Mouse (Mus musculus): ENCODE results near the gene Lfng. TPM values are rescaled to one million over a fixed set of nuclear protein-coding genes. Genes with fewer than 3 reads are reported as not detected.
A peak's percentile ranks its signal among the peaks of the same experiment; 100 is the strongest.

The Lfng gene
- polyA plus RNA-seq, 1 experiment from 2014 or later, result 28.8 TPM

DNA sequence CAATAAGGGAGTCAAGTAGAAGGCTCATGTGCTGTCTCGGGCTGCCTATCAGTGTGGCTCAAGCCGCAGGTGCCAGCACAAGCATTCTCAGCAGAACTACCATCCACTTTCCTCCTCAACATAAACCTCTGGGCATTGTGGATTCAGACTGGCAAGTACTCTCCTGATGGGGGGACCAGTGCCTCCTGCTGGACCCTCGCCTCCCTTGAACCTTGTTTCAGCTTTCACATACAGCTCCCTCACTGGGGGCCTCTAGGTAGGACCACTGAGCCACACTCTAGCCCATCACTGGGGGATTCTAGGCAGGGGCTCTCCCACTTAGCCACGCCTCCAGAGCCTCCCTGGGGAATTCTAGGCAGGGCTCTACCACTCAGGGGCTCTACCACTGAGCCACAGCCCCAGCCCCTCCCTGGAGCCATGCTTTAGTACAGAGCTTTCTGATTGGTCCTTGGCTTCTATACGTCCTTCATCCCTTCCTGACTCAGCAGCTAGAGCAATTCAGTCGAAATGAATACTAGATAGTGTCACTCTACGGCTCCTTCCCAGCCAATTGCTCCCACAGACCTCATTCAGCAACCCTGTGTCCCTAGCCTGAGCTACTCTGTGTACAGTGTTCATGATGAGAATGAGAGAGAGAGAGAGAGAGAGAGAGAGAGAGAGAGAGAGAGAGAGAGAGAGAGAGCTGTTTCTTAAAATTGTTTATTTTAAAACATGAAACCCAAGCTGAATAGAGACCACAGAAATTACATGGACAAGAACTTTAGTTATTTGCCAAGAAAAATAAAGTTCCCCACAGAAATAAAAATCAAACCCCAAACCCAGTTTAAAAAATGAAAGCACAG lies 13.0 kb downstream of the Lfng start:
- H3K4me3 ChIP-seq, result no peak overlapping the region
- H3K36me3 ChIP-seq (ENCODE audit: poor library complexity, severe bottlenecking), result peaks cover 73% of the 10 kb centered on the region
- H3K4me1 ChIP-seq, result peaks cover 11% of the 10 kb centered on the region
- 54% methylated on average over 7 of the region's 7 CpGs for WGBS
- H3K27ac ChIP-seq, result peak overlapping the region; percentile 44
- peak; percentile 27 for ATAC-seq
- no peak overlapping the region for H3K9ac ChIP-seq
- no peak overlapping the region for H3K4me2 ChIP-seq
- no peaks in the 10 kb centered on the region for H3K9me3 ChIP-seq (replicated peaks)
- no peaks in the 10 kb centered on the region for H3K27me3 ChIP-seq

DNA sequence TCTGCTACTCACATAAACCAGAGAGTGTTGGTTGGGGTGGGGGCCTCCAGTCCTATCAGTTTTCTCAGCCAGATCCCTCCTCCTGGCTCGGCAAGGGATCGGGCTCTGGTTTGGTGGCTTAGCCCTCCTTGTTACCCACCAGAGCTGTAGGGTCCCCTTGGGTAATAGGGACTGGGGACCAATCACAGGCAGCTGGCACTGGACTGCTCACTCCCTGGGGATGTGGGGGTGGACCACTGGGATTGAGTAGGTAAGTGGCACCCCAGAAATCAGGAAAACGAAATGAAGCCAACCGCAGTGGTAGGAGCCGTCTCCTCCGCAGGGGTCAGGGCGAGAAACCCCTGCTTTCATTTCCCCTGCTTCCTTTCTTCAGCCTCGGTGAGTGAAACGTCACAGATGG lies 14.0 kb downstream of the Lfng start:
- H3K27me3 ChIP-seq, result no peaks in the 10 kb centered on the region
- 74% methylated on average over 9 of the region's 9 CpGs for WGBS
- H3K4me3 ChIP-seq, result no peak overlapping the region
- H3K9ac ChIP-seq, result no peak overlapping the region
- H3K36me3 ChIP-seq (ENCODE audit: poor library complexity, severe bottlenecking), result peaks cover 73% of the 10 kb centered on the region
- 0 out of 2 replicates have a peak overlapping the region, but pooled peaks have one; percentile 35 for H3K27ac ChIP-seq
- no peak overlapping the region for H3K4me2 ChIP-seq
- H3K4me1 ChIP-seq, result peaks cover 7% of the 10 kb centered on the region; the same call in 1 of the 2 replicates
- H3K9me3 ChIP-seq (replicated peaks), result no peaks in the 10 kb centered on the region
- ATAC-seq, result no peak

GRCm38 (mm10) chr5:140621517-140621916 lies 14.4 kb downstream of the Lfng start:
- no peak overlapping the region for H3K4me2 ChIP-seq
- 0 out of 2 replicates have a peak overlapping the region, but pooled peaks have one; percentile 27 for H3K9ac ChIP-seq
- H3K9me3 ChIP-seq (replicated peaks), result no peaks in the 10 kb centered on the region
- 72% methylated on average over 10 of the region's 10 CpGs for WGBS
- peaks cover 73% of the 10 kb centered on the region for H3K36me3 ChIP-seq (ENCODE audit: poor library complexity, severe bottlenecking)
- ATAC-seq, result no peak
- no peak overlapping the region for H3K4me3 ChIP-seq
- peak overlapping the region; percentile 49 for H3K27ac ChIP-seq
- no peaks in the 10 kb centered on the region for H3K27me3 ChIP-seq
- H3K4me1 ChIP-seq, result peaks cover 7% of the 10 kb centered on the region; the same call in 1 of the 2 replicates

DNA sequence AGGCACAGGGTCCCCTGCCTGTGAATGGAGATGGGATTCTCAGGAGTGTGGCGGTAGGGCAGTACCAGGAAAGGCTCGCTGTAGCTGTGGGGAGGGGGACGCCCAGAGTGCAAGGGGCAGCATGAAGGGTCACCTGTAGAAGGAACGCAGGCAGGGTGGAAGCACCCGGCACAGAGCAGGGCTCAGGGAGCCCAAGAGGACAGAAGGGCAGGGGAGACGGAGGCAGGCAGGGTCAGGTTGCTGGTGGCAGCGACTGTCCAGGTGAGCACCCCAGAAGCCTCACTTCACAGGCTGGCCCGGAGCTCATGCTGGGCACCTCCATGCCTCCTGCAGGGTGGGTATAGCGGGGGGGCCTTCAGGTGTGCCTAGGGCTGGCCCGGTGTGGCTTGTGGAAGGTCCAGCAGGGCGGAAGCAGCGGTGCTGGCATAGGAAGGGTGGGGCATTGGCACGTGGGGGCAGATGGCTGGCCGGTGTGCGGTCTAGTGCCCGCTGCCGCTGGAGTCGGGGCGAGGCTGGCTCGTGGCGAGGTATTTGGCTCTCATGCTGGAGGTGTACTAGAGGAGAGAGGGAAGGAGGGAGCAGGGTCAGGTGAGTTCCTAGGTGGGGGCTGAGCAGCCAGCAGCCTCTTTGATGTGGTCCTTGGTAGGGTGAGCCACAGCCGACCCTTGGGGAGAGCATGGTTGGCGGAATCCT lies 16.0 kb downstream of the Lfng start:
- no peaks in the 10 kb centered on the region for H3K27me3 ChIP-seq
- no peaks in the 10 kb centered on the region for H3K9me3 ChIP-seq (replicated peaks)
- peak overlapping the region; percentile 27 for H3K27ac ChIP-seq
- ATAC-seq, result no peak
- H3K4me3 ChIP-seq, result no peak overlapping the region
- H3K36me3 ChIP-seq (ENCODE audit: poor library complexity, severe bottlenecking), result peaks cover 74% of the 10 kb centered on the region
- 92% methylated on average over 23 of the region's 23 CpGs for WGBS
- H3K4me1 ChIP-seq, result peaks cover 7% of the 10 kb centered on the region; the same call in 1 of the 2 replicates
- H3K9ac ChIP-seq, result no peak overlapping the region
- no peak overlapping the region for H3K4me2 ChIP-seq

- Histone ChIP-seq H3K9ac (no peak overlapping the region), H3K4me2 (no peak overlapping the region), H3K36me3 (ENCODE audit: poor library complexity, severe bottlenecking) (peaks cover 78% of the 10 kb centered on the region), H3K4me1 (peaks cover 7% of the 10 kb centered on the region; the same call in 1 of the 2 replicates), H3K9me3 (replicated peaks) (no peaks in the 10 kb centered on the region; the same call in 1 of the 2 replicates), H3K27ac (no peak overlapping the region), H3K27me3 (no peaks in the 10 kb centered on the region), H3K4me3 (no peak overlapping the region)
- 85% methylated on average over 4 of the region's 4 CpGs for WGBS
- ATAC-seq, result no peak
These were observed 16.7 kb downstream of the Lfng start for GRCm38 (mm10) chr5:140623791-140624190.

- H3K4me2 ChIP-seq, result no peak overlapping the region
- no peak overlapping the region for H3K4me3 ChIP-seq
- no peak overlapping the region for H3K27ac ChIP-seq
- ATAC-seq, result no peak
- no peak overlapping the region for H3K9ac ChIP-seq
- peaks cover 7% of the 10 kb centered on the region; the same call in 1 of the 2 replicates for H3K4me1 ChIP-seq
- H3K27me3 ChIP-seq, result no peaks in the 10 kb centered on the region
- H3K36me3 ChIP-seq (ENCODE audit: poor library complexity, severe bottlenecking), result peaks cover 82% of the 10 kb centered on the region
- WGBS, result 93% methylated on average over 5 of the region's 5 CpGs
- no peaks in the 10 kb centered on the region; the same call in 1 of the 2 replicates for H3K9me3 ChIP-seq (replicated peaks)
These were observed 17.1 kb downstream of the Lfng start for GRCm38 (mm10) chr5:140624238-140624637.

- peaks cover 90% of the 10 kb centered on the region for H3K36me3 ChIP-seq (ENCODE audit: poor library complexity, severe bottlenecking)
- ATAC-seq, result no peak
- WGBS, result 92% methylated on average over 13 of the region's 13 CpGs
- no peak overlapping the region for H3K4me2 ChIP-seq
- H3K27me3 ChIP-seq, result no peaks in the 10 kb centered on the region
- H3K27ac ChIP-seq, result no peak overlapping the region
- H3K9ac ChIP-seq, result no peak overlapping the region
- no peak overlapping the region for H3K4me3 ChIP-seq
- H3K4me1 ChIP-seq, result peaks cover 7% of the 10 kb centered on the region; the same call in 1 of the 2 replicates
- no peaks in the 10 kb centered on the region; the same call in 1 of the 2 replicates for H3K9me3 ChIP-seq (replicated peaks)
These were observed 17.8 kb downstream of the Lfng start for GRCm38 (mm10) chr5:140624961-140625360.

DNA sequence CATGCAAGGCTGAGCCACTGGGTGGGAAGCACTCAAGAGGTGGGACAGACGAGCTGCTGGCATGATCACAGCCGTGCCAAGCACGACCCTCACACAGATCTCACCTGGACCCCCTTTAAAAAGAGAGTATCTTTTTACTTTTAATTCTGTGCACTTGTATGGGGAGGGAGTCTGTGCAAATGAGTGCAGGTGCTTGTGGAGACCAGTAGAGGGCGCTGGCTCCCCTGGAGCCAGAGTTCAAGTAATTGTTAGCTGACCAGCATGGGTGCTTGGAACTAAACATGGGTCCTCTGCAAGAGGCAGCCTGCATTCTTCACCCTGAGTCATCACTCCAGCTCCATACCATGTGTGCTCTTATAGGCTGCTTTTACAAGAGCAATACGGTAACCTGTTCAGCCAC lies 20.5 kb downstream of the Lfng start:
- no peak overlapping the region for H3K4me3 ChIP-seq
- H3K4me2 ChIP-seq, result no peak overlapping the region
- no peak overlapping the region for H3K27ac ChIP-seq
- 94% methylated on average over 5 of the region's 5 CpGs for WGBS
- H3K4me1 ChIP-seq, result no peaks in the 10 kb centered on the region
- ATAC-seq, result no peak
- H3K27me3 ChIP-seq, result no peaks in the 10 kb centered on the region
- H3K9me3 ChIP-seq (replicated peaks), result no peaks in the 10 kb centered on the region; the same call in 1 of the 2 replicates
- no peak overlapping the region for H3K9ac ChIP-seq
- H3K36me3 ChIP-seq (ENCODE audit: poor library complexity, severe bottlenecking), result peaks cover 97% of the 10 kb centered on the region

GRCm38 (mm10) chr5:140628995-140629394 lies 21.9 kb downstream of the Lfng start:
- H3K27me3 ChIP-seq, result no peaks in the 10 kb centered on the region
- H3K4me1 ChIP-seq, result no peaks in the 10 kb centered on the region
- no peak overlapping the region for H3K27ac ChIP-seq
- no peaks in the 10 kb centered on the region; the same call in 1 of the 2 replicates for H3K9me3 ChIP-seq (replicated peaks)
- WGBS, result 96% methylated on average over 9 of the region's 9 CpGs
- H3K4me3 ChIP-seq, result no peak overlapping the region
- no peak for ATAC-seq
- peaks cover 97% of the 10 kb centered on the region for H3K36me3 ChIP-seq (ENCODE audit: poor library complexity, severe bottlenecking)
- H3K4me2 ChIP-seq, result no peak overlapping the region
- no peak overlapping the region for H3K9ac ChIP-seq

DNA sequence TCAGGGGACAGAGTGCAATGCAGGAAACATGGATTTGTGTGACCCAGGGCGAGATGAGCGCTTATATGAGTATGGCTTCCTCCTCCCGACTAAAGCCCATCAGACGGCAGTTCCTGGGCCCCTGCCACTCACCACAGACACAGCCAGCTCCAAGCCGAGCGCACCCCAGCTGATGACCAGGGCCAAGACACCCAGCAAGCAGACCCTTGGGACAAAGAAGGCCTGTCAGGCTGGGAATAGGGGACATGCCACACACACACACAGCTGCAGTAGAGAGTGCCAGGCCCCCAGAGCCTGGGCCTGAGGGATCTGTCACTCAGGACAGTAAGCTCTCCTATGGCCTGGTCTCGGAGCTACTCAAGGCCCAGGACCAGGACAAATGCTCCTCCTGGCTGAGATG lies 26.3 kb downstream of the Lfng start:
- WGBS, result 86% methylated on average over 7 of the region's 7 CpGs
- Histone ChIP-seq H3K36me3 (ENCODE audit: poor library complexity, severe bottlenecking) (peaks cover 99% of the 10 kb centered on the region), H3K27me3 (no peaks in the 10 kb centered on the region), H3K9ac (no peak overlapping the region), H3K4me3 (no peak overlapping the region), H3K4me1 (peaks cover 21% of the 10 kb centered on the region), H3K9me3 (replicated peaks) (no peaks in the 10 kb centered on the region; the same call in 1 of the 2 replicates), H3K27ac (no peak overlapping the region), H3K4me2 (no peak overlapping the region)
- no peak for ATAC-seq

GRCm38 (mm10) chr5:140634798-140635722 lies 27.9 kb downstream of the Lfng start:
- Histone ChIP-seq H3K36me3 (ENCODE audit: poor library complexity, severe bottlenecking) (peaks cover 99% of the 10 kb centered on the region), H3K9ac (no peak overlapping the region), H3K4me1 (peaks cover 31% of the 10 kb centered on the region), H3K9me3 (replicated peaks) (no peaks in the 10 kb centered on the region), H3K4me2 (no peak overlapping the region), H3K4me3 (no peak overlapping the region), H3K27ac (no peak overlapping the region), H3K27me3 (no peaks in the 10 kb centered on the region)
- WGBS, result 95% methylated on average over 26 of the region's 26 CpGs
- no peak for ATAC-seq

All from forebrain, embryonic 13.5 days (tissue).